Mouse (Mus musculus) myocyte (in vitro differentiated cells): ENCODE data around the gene Abcd2. TPM values are rescaled to one million over a fixed set of nuclear protein-coding genes. Genes with fewer than 3 reads are reported as not detected.
A peak's percentile ranks its signal among the peaks of the same experiment; 100 is the strongest.

ENCODE experiments used
- H3K27me3 ChIP-seq: one replicate; pipeline ENCODE4 v1.6.1; 2011; ENCODE audit not compliant: control insufficient read depth, insufficient read depth, insufficient read length
- H3K36me3 ChIP-seq: one replicate; pipeline ENCODE4 v1.6.1; 2011; ENCODE audit not compliant: control insufficient read depth, insufficient read depth
- H3K4me2 ChIP-seq: one replicate; pipeline ENCODE4 v1.6.1; 2011; ENCODE audit warnings: low read depth, control low read depth
- H3K4me3 ChIP-seq: one replicate; pipeline ENCODE4 v1.5.1; 2011; ENCODE audit warnings: mild to moderate bottlenecking, control low read depth, moderate library complexity
- H3K79me2 ChIP-seq: one replicate; pipeline ENCODE4 v1.6.1; 2011; ENCODE audit not compliant: control insufficient read depth, insufficient read depth
- H3ac ChIP-seq: one replicate; pipeline ENCODE4 v1.6.1; 2011; ENCODE audit not compliant: control insufficient read depth, insufficient read length
- CEBPB ChIP-seq: IDR thresholded peaks from 2 replicates; pipeline ENCODE4 v1.6.1; 2011; ENCODE audit warnings: mild to moderate bottlenecking, moderate library complexity; ENCODE audit not compliant: poor library complexity, insufficient read depth, severe bottlenecking
- E2F4 ChIP-seq: IDR thresholded peaks from one replicate; pipeline ENCODE4 v1.6.1; 2011; ENCODE audit warnings: mild to moderate bottlenecking, control low read depth, moderate library complexity; ENCODE audit not compliant: insufficient read depth
- MAX ChIP-seq: IDR thresholded peaks from one replicate; pipeline ENCODE4 v1.6.1; 2011; ENCODE audit warnings: low read depth, mild to moderate bottlenecking, control low read depth
- MYOD1 ChIP-seq, 3 experiments: IDR thresholded peaks; one replicate each; pipeline ENCODE4 v1.6.1; 2011; ENCODE audit warnings: control low read depth in 2 of 3, low read depth in 2 of 3, mild to moderate bottlenecking in 2 of 3, moderate library complexity in 1 of 3; ENCODE audit not compliant: insufficient read length in 2 of 3, control insufficient read depth in 1 of 3
- MYOG ChIP-seq, 3 experiments: IDR thresholded peaks; one replicate each; pipeline ENCODE4 v1.6.1; 2011; ENCODE audit warnings: control low read depth in 2 of 3, low read depth in 2 of 3, mild to moderate bottlenecking in 2 of 3; ENCODE audit not compliant: insufficient read length in 2 of 3, control insufficient read depth in 1 of 3, insufficient read depth in 1 of 3
- POLR2A ChIP-seq: IDR thresholded peaks from one replicate; pipeline ENCODE4 v1.6.1; 2011; ENCODE audit warnings: low read depth, mild to moderate bottlenecking, control low read depth, moderate library complexity; ENCODE audit not compliant: insufficient read length
- POLR2AphosphoS2 ChIP-seq: IDR thresholded peaks from one replicate; pipeline ENCODE4 v1.6.1; 2011; ENCODE audit warnings: low read depth, control low read depth; ENCODE audit not compliant: insufficient read length
- REST ChIP-seq: IDR thresholded peaks from one replicate; pipeline ENCODE4 v1.6.1; 2011; ENCODE audit warnings: mild to moderate bottlenecking, control low read depth, moderate library complexity; ENCODE audit not compliant: insufficient read depth, insufficient read length
- SRF ChIP-seq: IDR thresholded peaks from one replicate; pipeline ENCODE4 v1.6.1; 2011; ENCODE audit warnings: low read depth; ENCODE audit not compliant: control insufficient read depth, insufficient read length
- TCF12 ChIP-seq: IDR thresholded peaks from one replicate; pipeline ENCODE4 v1.6.1; 2011; ENCODE audit warnings: mild to moderate bottlenecking, control low read depth; ENCODE audit not compliant: poor library complexity, insufficient read depth, severe bottlenecking
- TCF3 ChIP-seq: IDR thresholded peaks from one replicate; pipeline ENCODE4 v1.6.1; 2011; ENCODE audit warnings: low read depth, control low read depth; ENCODE audit not compliant: insufficient read length
- USF1 ChIP-seq: IDR thresholded peaks from one replicate; pipeline ENCODE4 v1.6.1; 2011; ENCODE audit warnings: low read depth, mild to moderate bottlenecking, control low read depth, moderate library complexity
- polyA plus RNA-seq: library from polyadenylated mRNA; unstranded; fragments of >200 nt; fragmentation: generic; extraction: Trizol; gene quantifications from one replicate; pipeline ENCODE4 v1.2.1, GENCODE M21; 2012; ENCODE audit warnings: missing spikeins

Gene Abcd2
- polyA plus RNA-seq, 1 experiment = 0.36 TPM

GRCm38 (mm10) chr15:91171332-91171731, 20.3 kb downstream of the Abcd2 start:
- no peak overlapping the region for H3K4me3 ChIP-seq
- no peak overlapping the region for H3ac ChIP-seq
- H3K27me3 ChIP-seq = no peaks in the 10 kb centered on the region
- no peaks in the 10 kb centered on the region for H3K79me2 ChIP-seq
- H3K36me3 ChIP-seq = no peaks in the 10 kb centered on the region
- H3K4me2 ChIP-seq = no peak overlapping the region
- TF ChIP-seq MYOG (IDR thresholded peaks at IDR 0.05; ENCODE audit: control insufficient read depth in 1 of 3, insufficient read depth in 1 of 3, insufficient read length in 2 of 3, low read depth in 2 of 3) (no peak), POLR2A (no peak), TCF12 (no peak)

- no peaks in the 10 kb centered on the region for H3K27me3 ChIP-seq
- H3K36me3 ChIP-seq = no peaks in the 10 kb centered on the region
- H3ac ChIP-seq = no peak overlapping the region
- H3K4me2 ChIP-seq = no peak overlapping the region
- no peak overlapping the region for H3K4me3 ChIP-seq
- TF ChIP-seq MAX = no peak
- no peak for TF ChIP-seq USF1
- TF ChIP-seq POLR2AphosphoS2 = no peak
- TF ChIP-seq POLR2A = no peak
- no peak for TF ChIP-seq CEBPB
- TF ChIP-seq E2F4 = no peak
- no peak for TF ChIP-seq MYOD1 (IDR thresholded peaks at IDR 0.05; ENCODE audit: control insufficient read depth in 1 of 3, insufficient read length in 2 of 3, low read depth in 2 of 3)
- TF ChIP-seq MYOG (IDR thresholded peaks at IDR 0.05; ENCODE audit: control insufficient read depth in 1 of 3, insufficient read depth in 1 of 3, insufficient read length in 2 of 3, low read depth in 2 of 3) = no peak
- TF ChIP-seq TCF3 = no peak
- TF ChIP-seq SRF = no peak
- TF ChIP-seq TCF12 = no peak
- TF ChIP-seq REST = no peak
- no peaks in the 10 kb centered on the region for H3K79me2 ChIP-seq
Observed at GRCm38 (mm10) chr15:91170602-91171328, 20.8 kb downstream of the Abcd2 start.

- no peaks in the 10 kb centered on the region for H3K27me3 ChIP-seq
- no peak overlapping the region for H3K4me3 ChIP-seq
- H3K4me2 ChIP-seq = no peak overlapping the region
- H3K36me3 ChIP-seq = no peaks in the 10 kb centered on the region
- TF ChIP-seq SRF = no peak
- TF ChIP-seq USF1 = peak; percentile 70
- no peak for TF ChIP-seq POLR2A
- no peak for TF ChIP-seq MYOG (IDR thresholded peaks at IDR 0.05; ENCODE audit: control insufficient read depth in 1 of 3, insufficient read depth in 1 of 3, insufficient read length in 2 of 3, low read depth in 2 of 3)
- H3ac ChIP-seq = no peak overlapping the region
- no peaks in the 10 kb centered on the region for H3K79me2 ChIP-seq
Observed at GRCm38 (mm10) chr15:91167850-91168562, 23.6 kb downstream of the Abcd2 start.

GRCm38 (mm10) chr15:91165021-91165420, 26.6 kb downstream of the Abcd2 start:
- Histone ChIP-seq H3K36me3 (no peaks in the 10 kb centered on the region), H3K4me2 (no peak overlapping the region), H3K4me3 (no peak overlapping the region), H3ac (no peak overlapping the region), H3K79me2 (no peaks in the 10 kb centered on the region), H3K27me3 (no peaks in the 10 kb centered on the region)
- TF ChIP-seq CEBPB (no peak), TCF12 (no peak), TCF3 (no peak), E2F4 (no peak), MYOG (IDR thresholded peaks at IDR 0.05; ENCODE audit: control insufficient read depth in 1 of 3, insufficient read depth in 1 of 3, insufficient read length in 2 of 3, low read depth in 2 of 3) (no peak), MYOD1 (IDR thresholded peaks at IDR 0.05; ENCODE audit: control insufficient read depth in 1 of 3, insufficient read length in 2 of 3, low read depth in 2 of 3) (no peak), SRF (no peak), REST (no peak), USF1 (no peak)

GRCm38 (mm10) chr15:91163454-91163853, 28.1 kb downstream of the Abcd2 start:
- no peak for TF ChIP-seq POLR2AphosphoS2
- no peak for TF ChIP-seq POLR2A
- TF ChIP-seq REST = no peak
- no peak for TF ChIP-seq USF1
- TF ChIP-seq MYOG (IDR thresholded peaks at IDR 0.05; ENCODE audit: control insufficient read depth in 1 of 3, insufficient read depth in 1 of 3, insufficient read length in 2 of 3, low read depth in 2 of 3) = no peak
- TF ChIP-seq MYOD1 (IDR thresholded peaks at IDR 0.05; ENCODE audit: control insufficient read depth in 1 of 3, insufficient read length in 2 of 3, low read depth in 2 of 3) = no peak
- no peak for TF ChIP-seq SRF
- TF ChIP-seq TCF3 = no peak
- TF ChIP-seq MAX = no peak
- Histone ChIP-seq H3K4me2 (no peak overlapping the region), H3K4me3 (no peak overlapping the region), H3K79me2 (no peaks in the 10 kb centered on the region), H3ac (no peak overlapping the region), H3K36me3 (no peaks in the 10 kb centered on the region), H3K27me3 (no peaks in the 10 kb centered on the region)
